Comparison of ENCODE assay signal across 11 mouse cellular contexts in genomic region chr5:135907256-135907655, GRCm38 (mm10). TPM values are rescaled to one million over a fixed set of nuclear protein-coding genes. Genes with fewer than 3 reads are reported as not detected.
DNase-seq lines count a peak whose midpoint lies in the region; ATAC-seq and TF ChIP-seq lines count a peak whose summit lies in the region.
"Had no signal": no experiment of that assay in that cellular context is flagged by ENCODE, and none has a peak within 500 bp of the region (broad histone marks: within the 10 kb centered on the region; RNA-seq: fewer than 3 reads in every experiment).

No protein-coding gene starts in this region.

- H3K4me1 ChIP-seq in liver, adult 2 months (ENCODE audit: control insufficient read depth, insufficient read depth, low read length), result peaks cover 36% of the 10 kb centered on the region
- peaks cover 3% of the 10 kb centered on the region for H3K4me1 ChIP-seq in thymus, adult 2 months (replicated peaks; ENCODE audit: control insufficient read depth, insufficient read depth, low read length)
- H3K4me1 ChIP-seq in hindbrain, embryonic 13.5 days (replicated peaks), result peaks cover 38% of the 10 kb centered on the region

- H3K79me2 ChIP-seq in liver, adult 2 months (ENCODE audit: control insufficient read depth, insufficient read depth, low read length), result peaks cover 8% of the 10 kb centered on the region; the same call in 1 of the 2 replicates

- H3K4me2 ChIP-seq in hindbrain, embryonic 13.5 days, result no peak overlapping the region
- H3K4me2 ChIP-seq: forebrain, embryonic 15.5 days; intestine, embryonic 15.5 days had no signal

- 0 out of 2 replicates have a peak, but pooled peaks have one; percentile 32 for TF ChIP-seq POLR2A in liver, adult 2 months (IDR thresholded peaks at IDR 0.05; ENCODE audit: extremely low read depth, insufficient read depth, low read length)
- no peak for TF ChIP-seq POLR2A in thymus, adult 2 months (IDR thresholded peaks at IDR 0.05; ENCODE audit: control insufficient read depth, extremely low read depth, insufficient read depth, low read length, poor library complexity)

- DNase-seq in 3134 (ENCODE audit: extremely low read depth, insufficient read length, low spot score) (peak; percentile 39), 416B (ENCODE audit: low read depth) (peak; percentile 62)
- peak; percentile 93 for DNase-seq in gastrocnemius, adult 2 months
- peak; percentile 96 for DNase-seq in liver, adult 2 months (ENCODE audit: extremely low read depth, low read depth, low spot score)
- DNase-seq in thymus, adult 2 months, result no peak
- no peak for DNase-seq in thymus, postnatal 0 days (ENCODE audit: low spot score)
- DNase-seq: spleen, adult 18-20 months had no signal

- H3K27me3 ChIP-seq in liver, adult 2 months (ENCODE audit: control insufficient read depth, insufficient read depth, low read length), result no peaks in the 10 kb centered on the region
- H3K27me3 ChIP-seq in thymus, adult 2 months (ENCODE audit: control insufficient read depth, insufficient read depth, low read length), result no peaks in the 10 kb centered on the region
- H3K27me3 ChIP-seq in hindbrain, embryonic 13.5 days, result no peaks in the 10 kb centered on the region
- H3K27me3 ChIP-seq: forebrain, embryonic 15.5 days; intestine, embryonic 15.5 days had no signal

- TF ChIP-seq CTCF in gastrocnemius, adult 2 months (IDR thresholded peaks at IDR 0.05), result no peak
- TF ChIP-seq CTCF in liver, adult 2 months (IDR thresholded peaks at IDR 0.05; ENCODE audit: low read depth, low read length), result no peak
- no peak for TF ChIP-seq CTCF in thymus, adult 2 months (IDR thresholded peaks at IDR 0.05; ENCODE audit: borderline replicate concordance, control insufficient read depth, extremely low read depth, insufficient read depth, low read length, poor library complexity)

- intact Hi-C loops in gastrocnemius, adult 2 months (cut with DNase I), result no loop called here

- no peak for ATAC-seq in hindbrain, embryonic 13.5 days (ENCODE audit: low FRiP score)
- ATAC-seq: forebrain, embryonic 15.5 days; intestine, embryonic 15.5 days had no signal

- peak overlapping the region; percentile 96 for H3K27ac ChIP-seq in gastrocnemius, adult 2 months
- H3K27ac ChIP-seq in liver, adult 2 months (replicated peaks; ENCODE audit: insufficient read depth, low read depth, low read length), result peak overlapping the region; percentile 95
- H3K27ac ChIP-seq in thymus, adult 2 months (ENCODE audit: control insufficient read depth, insufficient read depth, low read length), result no peak overlapping the region
- no peak overlapping the region for H3K27ac ChIP-seq in hindbrain, embryonic 13.5 days
- H3K27ac ChIP-seq: forebrain, embryonic 15.5 days; intestine, embryonic 15.5 days had no signal

- H3K4me3 ChIP-seq in gastrocnemius, adult 2 months, result peak overlapping the region; percentile 55
- H3K4me3 ChIP-seq in liver, adult 2 months (ENCODE audit: insufficient read depth, low read depth, low read length), result no peak overlapping the region
- H3K4me3 ChIP-seq in thymus, adult 2 months (ENCODE audit: control insufficient read depth, insufficient read depth, low read length), result no peak overlapping the region
- no peak overlapping the region for H3K4me3 ChIP-seq in hindbrain, embryonic 13.5 days
- H3K4me3 ChIP-seq: forebrain, embryonic 15.5 days; intestine, embryonic 15.5 days had no signal

- H3K9ac ChIP-seq in liver, adult 2 months (ENCODE audit: low read depth, low read length), result peak overlapping the region; percentile 42; the same call in 1 of the 2 replicates
- no peak overlapping the region for H3K9ac ChIP-seq in hindbrain, embryonic 13.5 days
- H3K9ac ChIP-seq: forebrain, embryonic 15.5 days; intestine, embryonic 15.5 days had no signal

- 22% methylated on average over 13 of the region's 13 CpGs for WGBS in liver, adult 2 months
- 91% methylated on average over 13 of the region's 13 CpGs for WGBS in thymus, adult 2 months
- 85% methylated on average over 13 of the region's 13 CpGs for WGBS in hindbrain, embryonic 13.5 days

- H3K36me3 ChIP-seq in liver, adult 2 months (ENCODE audit: control insufficient read depth, insufficient read depth, low read length), result peaks cover 5% of the 10 kb centered on the region; the same call in 1 of the 2 replicates
- peaks cover 22% of the 10 kb centered on the region for H3K36me3 ChIP-seq in thymus, adult 2 months (ENCODE audit: control insufficient read depth, insufficient read depth, low read length)
- H3K36me3 ChIP-seq in hindbrain, embryonic 13.5 days, result peaks cover 52% of the 10 kb centered on the region

- no peaks in the 10 kb centered on the region for H3K9me3 ChIP-seq in hindbrain, embryonic 13.5 days
- H3K9me3 ChIP-seq: forebrain, embryonic 15.5 days; intestine, embryonic 15.5 days had no signal

RNA-seq across cellular contexts. Expression of gene Hspb1, which starts 19.5 kb away (rescaled TPM):
- total RNA-seq in gastrocnemius, adult 2 months (2021), result 100 to 1,000 TPM; 253 to 325 TPM
- 18.9 and 19.5 TPM in 2 replicates for total RNA-seq in liver, adult 2 months (2014; rRNA removed)
- 10.9 and 24.3 TPM in 2 replicates for polyA plus RNA-seq in liver, adult 2 months (2012; rRNA removed)
- polyA plus RNA-seq in thymus, adult 2 months (2012; rRNA removed), result 73.6 and 96.8 TPM in 2 replicates
- 23.7 and 29.1 TPM in 2 replicates for polyA plus RNA-seq in thymus, postnatal 0 days (2015; fragmentation: Nextera tagmentation; extraction: Ambion mirVana)
- 8.9 and 10.3 TPM in 2 replicates for polyA plus RNA-seq in hindbrain, embryonic 13.5 days (2015; fragmentation: Nextera tagmentation; extraction: Ambion mirVana)
- total RNA-seq: monocyte, adult 5-6 weeks had no signal

RNA-seq across cellular contexts. Expression of gene Ywhag, which starts 27.2 kb away (rescaled TPM):
- 100 to 1,000 TPM; 289 to 303 TPM for total RNA-seq in gastrocnemius, adult 2 months (2021)
- 23.0 and 30.9 TPM in 2 replicates for total RNA-seq in liver, adult 2 months (2014; rRNA removed)
- 42.4 and 50.4 TPM in 2 replicates for polyA plus RNA-seq in liver, adult 2 months (2012; rRNA removed)
- polyA plus RNA-seq in thymus, adult 2 months (2012; rRNA removed), result 56.5 and 73.5 TPM in 2 replicates
- polyA plus RNA-seq in thymus, postnatal 0 days (2015; fragmentation: Nextera tagmentation; extraction: Ambion mirVana), result 69.4 and 69.8 TPM in 2 replicates
- polyA plus RNA-seq in hindbrain, embryonic 13.5 days (2015; fragmentation: Nextera tagmentation; extraction: Ambion mirVana), result 646 and 674 TPM in 2 replicates

Comparison
In these comparisons a context has a peak if more than half of its experiments do, and no peak if none do; other contexts are left out.
1. DNase-seq: peak in 3134 (single experiment), 416B (single experiment), gastrocnemius, adult 2 months (single experiment) and liver, adult 2 months (single experiment); none in thymus, adult 2 months (single experiment) and thymus, postnatal 0 days (single experiment).
2. H3K27ac ChIP-seq: peak in gastrocnemius, adult 2 months (single experiment) and liver, adult 2 months (single experiment); none in thymus, adult 2 months (single experiment) and hindbrain, embryonic 13.5 days (single experiment).